Mouse (Mus musculus): Measurements from ENCODE around the gene Usp51. TPM values are rescaled to one million over a fixed set of nuclear protein-coding genes. Genes with fewer than 3 reads are reported as not detected.

The Usp51 gene
- polyA plus RNA-seq, 1 experiment from 2014 or later = 3.8 TPM

Other genes starting within 250 kb of the Usp51 start
- gene Shroom2, start 237.0 kb upstream of the Usp51 start, polyA plus RNA-seq (2014; fragmentation: Nextera tagmentation; extraction: Ambion mirVana) = 14.3 and 14.4 TPM in 2 replicates
- 0.14 and 0.15 TPM in 2 replicates for gene Gpr143, start 224.5 kb upstream of the Usp51 start, polyA plus RNA-seq (2014; fragmentation: Nextera tagmentation; extraction: Ambion mirVana)
- gene Mageh1, start 31.1 kb downstream of the Usp51 start, polyA plus RNA-seq (2014; fragmentation: Nextera tagmentation; extraction: Ambion mirVana) = 75.6 and 96.6 TPM in 2 replicates
- gene Foxr2, start 112.3 kb downstream of the Usp51 start, polyA plus RNA-seq (2014; fragmentation: Nextera tagmentation; extraction: Ambion mirVana) = 0.26 and 0.35 TPM in 2 replicates
- gene Rragb, start 133.5 kb downstream of the Usp51 start, polyA plus RNA-seq (2014; fragmentation: Nextera tagmentation; extraction: Ambion mirVana) = 4.3 and 4.7 TPM in 2 replicates
- 2.2 and 2.6 TPM in 2 replicates for gene Klf8, start 231.0 kb downstream of the Usp51 start, polyA plus RNA-seq (2014; fragmentation: Nextera tagmentation; extraction: Ambion mirVana)